In genomic region chr8:126837318-126838025, GRCm38 (mm10) we compare ENCODE assay signal across 9 mouse cellular contexts.
DNase-seq lines count a peak whose midpoint lies in the region; ATAC-seq and TF ChIP-seq lines count a peak whose summit lies in the region.
"Had no signal": no experiment of that assay in that cellular context is flagged by ENCODE, and none has a peak within 500 bp of the region (broad histone marks: within the 10 kb centered on the region; RNA-seq: fewer than 3 reads in every experiment).

No protein-coding gene starts in this region.

- H3K4me1 ChIP-seq in forebrain, embryonic 12.5 days, result peaks cover 50% of the 10 kb centered on the region
- H3K4me1 ChIP-seq in forebrain, postnatal 0 days (ENCODE audit: insufficient read depth), result peaks cover 8% of the 10 kb centered on the region
- H3K4me1 ChIP-seq in hindbrain, embryonic 15.5 days (replicated peaks), result peaks cover 42% of the 10 kb centered on the region
- H3K4me1 ChIP-seq in lung, embryonic 16.5 days (replicated peaks; ENCODE audit: control insufficient read depth, insufficient read depth, low read length), result peaks cover 54% of the 10 kb centered on the region

- 88% methylated on average over 9 of the region's 9 CpGs for WGBS in forebrain, embryonic 12.5 days
- WGBS in forebrain, postnatal 0 days, result 77% methylated on average over 9 of the region's 9 CpGs
- 76% methylated on average over 9 of the region's 9 CpGs for WGBS in hindbrain, embryonic 15.5 days
- 40% methylated on average over 9 of the region's 9 CpGs for WGBS in lung, embryonic 16.5 days

- H3K36me3 ChIP-seq in forebrain, embryonic 12.5 days (replicated peaks), result no peaks in the 10 kb centered on the region
- no peaks in the 10 kb centered on the region for H3K36me3 ChIP-seq in forebrain, postnatal 0 days (ENCODE audit: insufficient read depth)
- no peaks in the 10 kb centered on the region for H3K36me3 ChIP-seq in hindbrain, embryonic 15.5 days
- H3K36me3 ChIP-seq in lung, embryonic 16.5 days (ENCODE audit: control insufficient read depth, insufficient read depth, low read length), result no peaks in the 10 kb centered on the region
- H3K36me3 ChIP-seq: limb, embryonic 15.5 days had no signal

- H3K9ac ChIP-seq in forebrain, embryonic 12.5 days, result no peak overlapping the region
- H3K9ac ChIP-seq in forebrain, postnatal 0 days, result no peak overlapping the region
- H3K9ac ChIP-seq in hindbrain, embryonic 15.5 days, result no peak overlapping the region
- H3K9ac ChIP-seq in lung, embryonic 16.5 days (ENCODE audit: low read length), result no peak overlapping the region
- H3K9ac ChIP-seq: limb, embryonic 15.5 days had no signal

- TF ChIP-seq CTCF in forebrain, postnatal 0 days (IDR thresholded peaks at IDR 0.05; ENCODE audit: low read depth), result no peak

- no peak overlapping the region for H3K4me2 ChIP-seq in forebrain, embryonic 12.5 days
- H3K4me2 ChIP-seq in forebrain, postnatal 0 days (ENCODE audit: low read depth), result no peak overlapping the region
- no peak overlapping the region for H3K4me2 ChIP-seq in hindbrain, embryonic 15.5 days
- no peak overlapping the region for H3K4me2 ChIP-seq in lung, embryonic 16.5 days (ENCODE audit: low read depth, low read length)
- H3K4me2 ChIP-seq: limb, embryonic 15.5 days had no signal

- no peaks in the 10 kb centered on the region for H3K9me3 ChIP-seq in forebrain, embryonic 12.5 days
- no peaks in the 10 kb centered on the region for H3K9me3 ChIP-seq in forebrain, postnatal 0 days (ENCODE audit: low read length)
- no peaks in the 10 kb centered on the region for H3K9me3 ChIP-seq in hindbrain, embryonic 15.5 days
- no peaks in the 10 kb centered on the region for H3K9me3 ChIP-seq in lung, embryonic 16.5 days (ENCODE audit: control insufficient read depth, low read length)
- H3K9me3 ChIP-seq: limb, embryonic 15.5 days had no signal

- DNase-seq in forebrain, postnatal 0 days, result no peak
- DNase-seq in left cerebral cortex, adult 18-20 months (ENCODE audit: low spot score in 2 of 2), result no peak
- DNase-seq in spleen, adult 18-20 months, result no peak
- DNase-seq in adrenal gland, adult 8-10 months, result no peak

- H3K4me3 ChIP-seq in forebrain, embryonic 12.5 days (replicated peaks), result no peak overlapping the region
- H3K4me3 ChIP-seq in forebrain, postnatal 0 days (ENCODE audit: low read depth, low read length), result no peak overlapping the region
- no peak overlapping the region for H3K4me3 ChIP-seq in hindbrain, embryonic 15.5 days
- no peak overlapping the region for H3K4me3 ChIP-seq in lung, embryonic 16.5 days (ENCODE audit: low read length)
- H3K4me3 ChIP-seq: limb, embryonic 15.5 days had no signal

- no peaks in the 10 kb centered on the region for H3K27me3 ChIP-seq in forebrain, embryonic 12.5 days
- H3K27me3 ChIP-seq in forebrain, postnatal 0 days (ENCODE audit: insufficient read depth, low read length), result no peaks in the 10 kb centered on the region
- H3K27me3 ChIP-seq in hindbrain, embryonic 15.5 days, result no peaks in the 10 kb centered on the region
- H3K27me3 ChIP-seq in lung, embryonic 16.5 days (ENCODE audit: control insufficient read depth, insufficient read depth, low read depth, low read length), result no peaks in the 10 kb centered on the region
- H3K27me3 ChIP-seq: limb, embryonic 15.5 days had no signal

- no peak for ATAC-seq in forebrain, embryonic 12.5 days (ENCODE audit: low FRiP score)
- no peak for ATAC-seq in forebrain, postnatal 0 days
- 0 out of 2 replicates have a peak, but pooled peaks have one; percentile 2 for ATAC-seq in common myeloid progenitor, adult 5-6 weeks (replicated peaks; ENCODE audit: low read depth, poor library complexity, severe bottlenecking)
- peak; percentile 17; the same call in 1 of the 2 replicates for ATAC-seq in hindbrain, embryonic 15.5 days (ENCODE audit: low FRiP score, low read depth)
- peak; percentile 44 for ATAC-seq in lung, embryonic 16.5 days (ENCODE audit: low read depth)

- 0 out of 2 replicates have a peak overlapping the region, but pooled peaks have one; percentile 69 for H3K27ac ChIP-seq in forebrain, embryonic 12.5 days
- H3K27ac ChIP-seq in forebrain, postnatal 0 days (ENCODE audit: low read depth, low read length), result no peak overlapping the region
- no peak overlapping the region; the same call in 1 of the 2 replicates for H3K27ac ChIP-seq in hindbrain, embryonic 15.5 days (replicated peaks)
- peak overlapping the region; percentile 57 for H3K27ac ChIP-seq in lung, embryonic 16.5 days (ENCODE audit: low read length)

Comparison
In these comparisons a context has a peak if more than half of its experiments do, and no peak if none do; other contexts are left out.
1. H3K27ac ChIP-seq: peak in forebrain, embryonic 12.5 days (single experiment) and lung, embryonic 16.5 days (single experiment); none in forebrain, postnatal 0 days (single experiment) and hindbrain, embryonic 15.5 days (single experiment).
2. ATAC-seq: peak in common myeloid progenitor, adult 5-6 weeks (single experiment), hindbrain, embryonic 15.5 days (single experiment) and lung, embryonic 16.5 days (single experiment); none in forebrain, embryonic 12.5 days (single experiment) and forebrain, postnatal 0 days (single experiment).